Mouse (Mus musculus) heart, postnatal 36 days (tissue): ENCODE measurements at regions not wholly inside any gene's neighbourhood (a gene's known extent, or its start where the extent isn't known, plus 50 kb on each side); places are given as distances from the start of the nearest gene placed in this dataset.

Source experiments
- DNase-seq, 2 experiments: peaks; one replicate each; pipeline ENCODE4 v3.0.0; 2021 to 2022
- intact Hi-C: fragments of 180-260 bp; cut with DNase I; formaldehyde crosslinking; loops from one replicate; pipeline ENCODE4 v1.15.1; 2025

- intact Hi-C loops: no loop called here
- DNase-seq: no peak
Measured at GRCm38 (mm10) chr6:11796361-11796760, 110.9 kb downstream of the Ndufa4 start.

GRCm38 (mm10) chr6:11793366-11793765, 113.9 kb downstream of the Ndufa4 start:
- peak in 1 of 2 experiments; percentile 3 for DNase-seq
- intact Hi-C loops: no loop called here

DNA sequence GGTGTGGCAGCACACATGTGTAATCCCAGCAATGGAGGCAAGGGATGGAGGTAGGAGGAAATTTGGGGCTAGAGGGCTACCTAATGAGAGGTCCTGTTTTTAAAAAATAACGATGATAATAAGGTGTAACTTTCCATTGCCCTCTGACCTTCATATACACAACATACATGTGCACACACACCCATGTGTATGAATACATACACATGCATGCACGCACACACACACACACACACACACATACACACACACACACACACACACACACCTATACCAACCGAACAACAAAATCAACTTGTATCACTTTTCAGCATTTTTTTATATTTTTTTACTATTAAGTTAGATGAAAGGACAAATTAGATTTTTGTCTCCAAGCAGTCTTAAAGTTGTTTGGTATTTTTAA, 115.1 kb downstream of the Ndufa4 start:
- intact Hi-C loops: no loop called here
- no peak for DNase-seq

DNA sequence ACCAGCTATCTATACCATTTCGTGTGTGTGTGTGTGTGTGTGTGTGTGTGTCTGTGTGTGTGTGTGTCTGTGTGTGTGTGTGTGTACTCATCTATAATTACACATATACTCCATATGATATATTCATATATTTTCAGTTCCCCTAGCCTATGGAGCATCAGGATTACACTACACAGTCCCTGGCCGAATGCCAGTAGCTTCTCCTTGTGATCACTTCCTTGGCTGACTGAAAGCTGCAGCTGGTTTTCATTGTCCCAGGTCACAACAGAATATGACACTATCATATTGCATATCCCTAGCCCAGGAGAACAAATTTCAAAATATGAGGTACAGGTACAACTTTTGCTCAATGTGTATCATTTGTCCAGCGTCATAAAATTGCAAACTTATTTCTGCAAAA, 116.2 kb downstream of the Ndufa4 start:
- DNase-seq: no peak
- intact Hi-C loops: no loop called here

- no peak for DNase-seq
- intact Hi-C loops: no loop called here
Measured at GRCm38 (mm10) chr6:11773992-11774391, 133.3 kb downstream of the Ndufa4 start.

GRCm38 (mm10) chr6:11762912-11763311, 144.4 kb downstream of the Ndufa4 start:
- DNase-seq: no peak
- intact Hi-C loops: no loop called here

- intact Hi-C loops: no loop called here
- DNase-seq: no peak
Measured at GRCm38 (mm10) chr6:11737667-11738066, 169.6 kb downstream of the Ndufa4 start.

DNA sequence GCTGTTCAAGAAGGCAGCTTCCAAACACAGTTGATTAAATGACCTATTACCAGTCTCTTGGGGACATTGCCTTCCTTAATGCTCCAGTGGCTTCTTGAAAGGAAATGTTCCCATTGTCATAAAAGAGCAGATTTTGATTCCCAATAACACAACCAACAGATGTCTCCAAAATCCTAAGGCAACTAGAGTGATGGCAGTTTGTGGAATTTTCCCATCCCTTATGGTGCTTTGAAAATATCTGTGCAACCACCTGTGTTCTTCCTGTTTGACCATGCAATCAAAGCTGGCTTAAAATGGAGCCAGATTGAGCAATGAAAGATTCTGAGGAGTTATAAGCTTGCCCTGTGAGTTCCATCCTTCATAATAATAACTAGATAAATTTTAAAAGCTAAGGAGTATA, 176.2 kb downstream of the Ndufa4 start:
- intact Hi-C loops: no loop called here
- no peak for DNase-seq

- no peak for DNase-seq
- intact Hi-C loops: no loop called here
Measured at GRCm38 (mm10) chr6:11730667-11731066, 176.6 kb downstream of the Ndufa4 start.

- intact Hi-C loops: no loop called here
- no peak for DNase-seq
Measured at GRCm38 (mm10) chr6:11727806-11728205, 179.5 kb downstream of the Ndufa4 start.

DNA sequence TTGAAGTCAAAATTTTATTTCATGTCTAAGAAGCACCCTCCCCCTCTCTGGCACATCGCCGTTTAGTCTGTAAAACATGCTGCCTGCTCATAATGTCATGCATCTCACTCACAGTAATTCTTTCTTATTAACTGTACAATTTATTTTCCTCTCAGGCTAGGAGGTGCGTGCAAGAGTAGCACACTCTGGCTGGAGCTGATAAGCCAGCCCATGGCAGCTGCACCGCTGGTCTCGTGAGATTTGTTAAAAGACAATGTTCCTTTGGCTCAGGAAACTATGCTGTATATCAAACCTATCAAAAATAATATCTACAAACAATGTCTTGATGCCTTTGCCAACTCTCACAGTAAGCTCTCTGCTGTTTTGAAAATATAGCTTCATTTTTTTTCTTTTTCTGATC, 179.9 kb downstream of the Ndufa4 start:
- no peak for DNase-seq
- intact Hi-C loops: no loop called here

DNA sequence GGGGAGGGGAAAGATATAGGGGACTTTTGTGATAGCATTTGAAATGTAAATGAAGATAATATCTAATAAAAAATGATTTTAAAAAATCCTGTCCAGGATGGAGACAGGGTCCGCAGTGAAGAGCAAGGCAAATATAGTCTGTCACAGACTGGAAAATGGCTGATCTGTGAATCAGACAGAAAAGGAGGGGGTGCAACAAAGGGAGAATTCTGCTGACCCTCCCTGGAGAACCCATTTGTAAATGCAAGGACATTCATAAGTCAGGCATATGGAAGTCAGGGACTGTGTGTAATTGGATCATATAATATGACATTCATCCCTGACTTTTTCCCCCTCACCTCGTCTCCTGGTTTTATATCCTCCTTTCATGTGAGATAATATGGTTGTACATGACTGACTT, 183.8 kb downstream of the Ndufa4 start:
- intact Hi-C loops: no loop called here
- DNase-seq: no peak

DNA sequence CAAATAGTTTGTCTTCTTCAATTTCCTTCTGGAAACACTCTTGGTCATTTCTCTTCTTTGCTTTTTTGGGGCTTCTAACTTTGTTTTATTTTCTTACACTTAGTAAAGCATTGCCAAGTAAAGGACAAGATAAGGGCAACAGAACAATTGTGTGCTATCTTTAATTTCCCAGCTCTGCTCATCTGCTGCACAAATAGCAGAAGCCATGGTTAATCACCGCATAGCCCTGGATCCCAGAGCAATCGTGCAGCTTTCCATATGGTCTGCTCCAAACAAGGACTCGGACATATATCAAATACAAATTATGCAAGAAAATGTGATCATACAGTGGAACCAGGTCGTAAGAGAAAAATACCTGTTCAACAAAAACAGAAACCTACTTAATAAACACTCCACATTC, 187.0 kb downstream of the Ndufa4 start:
- DNase-seq: no peak
- intact Hi-C loops: no loop called here

- no peak for DNase-seq
- intact Hi-C loops: no loop called here
Measured at GRCm38 (mm10) chr6:11710581-11710980, 196.7 kb downstream of the Ndufa4 start.

- no peak for DNase-seq
- intact Hi-C loops: no loop called here
Measured at GRCm38 (mm10) chr6:11709465-11709864, 197.8 kb downstream of the Ndufa4 start.
